Mouse (Mus musculus) liver, embryonic 14.5 days (tissue): ENCODE measurements around the gene Cmc2.

Experiments used
- CTCF ChIP-seq: IDR thresholded peaks from 2 replicates; pipeline ENCODE4 v1.5.1; 2016; ENCODE audit warnings: antibody characterized with exemption, low read depth, control low read depth
- EP300 ChIP-seq: IDR thresholded peaks from 2 replicates; pipeline ENCODE4 v1.6.1; 2016; ENCODE audit warnings: antibody characterized with exemption, low read depth

DNA sequence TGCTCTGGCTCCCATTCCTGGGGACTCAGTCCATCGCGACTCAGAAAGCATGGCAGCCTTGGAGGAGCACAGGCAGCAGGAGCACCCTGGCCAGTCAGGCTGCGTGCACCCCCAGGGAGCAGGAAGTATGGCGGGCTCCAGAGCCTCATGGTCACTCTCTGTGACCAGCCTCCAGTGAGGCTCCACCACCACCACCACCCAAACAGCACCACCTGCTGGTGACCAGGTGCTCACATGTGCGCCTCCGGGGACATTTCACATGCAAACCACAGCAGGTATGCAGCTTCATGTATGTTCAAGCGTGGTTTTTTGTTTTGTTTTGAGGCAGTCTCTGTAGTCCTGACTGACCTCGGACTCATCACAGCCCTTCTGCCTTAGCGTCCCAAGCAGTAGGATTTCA is 6.6 kb upstream of the Cmc2 start:
- TF ChIP-seq CTCF: peak; percentile 90
- no peak for TF ChIP-seq EP300
